Mouse (Mus musculus): ENCODE results near the gene Tuba1b. TPM values are rescaled to one million over a fixed set of nuclear protein-coding genes. Genes with fewer than 3 reads are reported as not detected.

The Tuba1b gene
- polyA plus RNA-seq (2014; fragmentation: Illumina TruSeq; extraction: RNeasy Lipid Tissue Mini Kit (QIAGEN cat#74804); ENCODE audit: low read depth, low replicate concordance), result 20.2 TPM

GRCm38 (mm10) chr15:98934217-98934839 lies at the start of gene Tuba1b:
Tuba1b (minus strand) TSS chr15:98934565.

DNA sequence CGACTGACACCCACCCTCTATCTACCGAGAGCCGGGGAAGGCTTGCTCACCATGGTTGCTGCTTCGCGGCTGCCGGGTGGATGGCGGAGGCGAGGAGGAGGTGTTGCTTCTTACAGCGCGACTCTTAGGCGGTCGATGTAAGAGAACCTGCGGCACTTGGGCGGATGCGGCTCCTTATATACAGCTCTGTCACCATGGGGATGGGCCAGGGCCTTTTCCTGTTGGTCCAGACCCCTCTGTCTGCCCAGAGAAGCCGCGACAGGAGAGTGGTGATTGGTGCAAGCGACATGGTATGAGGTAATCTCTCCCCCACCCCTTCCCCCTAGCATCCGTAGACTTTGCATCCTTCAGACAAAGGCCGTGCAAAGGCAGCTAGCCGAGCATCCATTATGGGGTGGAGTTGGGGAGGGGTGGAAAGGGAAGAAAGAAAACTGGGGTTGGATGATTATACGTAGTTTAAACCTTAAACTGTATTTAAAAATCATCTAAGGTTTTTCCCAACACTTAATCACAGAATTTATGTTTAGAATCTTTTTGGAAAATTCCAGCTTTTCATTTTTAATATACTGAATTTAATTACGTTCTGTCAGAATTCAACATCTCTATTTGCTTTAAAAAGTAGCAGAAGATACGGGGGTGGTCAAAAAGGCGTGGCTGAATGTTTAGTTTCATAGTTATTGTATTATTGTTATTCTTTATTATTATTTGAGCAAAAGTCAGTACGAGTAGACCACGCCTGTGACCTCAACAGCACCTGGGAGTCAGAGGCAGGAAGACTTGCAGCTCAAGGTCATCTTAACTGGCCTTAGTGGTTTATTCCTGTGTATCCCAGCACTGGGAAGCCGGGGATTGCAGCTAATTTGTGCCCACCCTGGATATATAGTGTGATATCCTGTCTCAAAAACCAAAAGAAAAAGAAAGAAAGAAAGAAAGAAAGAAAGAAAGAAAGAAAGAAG lies 19.3 kb upstream of the Tuba1b start, which contains the start of the genes Gm49450 and Tuba1a:
Gene Gm49450, minus strand, starts transcription at position 151 of the 956 bp plus-strand sequence.
Gene Tuba1a, minus strand, starts transcription at position 303 of the 956 bp plus-strand sequence.

GRCm38 (mm10) chr15:98917538-98918498 lies 16.5 kb downstream of the Tuba1b start, which contains the start of gene Lmbr1l:
Lmbr1l (minus strand) TSS chr15:98918231.

GRCm38 (mm10) chr15:98897928-98898800 lies 36.2 kb downstream of the Tuba1b start, which contains the start of gene Dhh:
Dhh (minus strand) TSS chr15:98898540.

GRCm38 (mm10) chr15:98893940-98894745 lies 40.2 kb downstream of the Tuba1b start, which contains the start of gene Rhebl1:
Rhebl1 (minus strand) TSS chr15:98894540.

Other genes with a start within 250 kb of the Tuba1b start
- gene Ccdc65, start 226.4 kb downstream of the Tuba1b start, polyA plus RNA-seq (2014; fragmentation: Illumina TruSeq; extraction: RNeasy Lipid Tissue Mini Kit (QIAGEN cat#74804); ENCODE audit: low read depth, low replicate concordance), result 0.69 TPM
- gene Fkbp11, start 206.4 kb downstream of the Tuba1b start, polyA plus RNA-seq (2014; fragmentation: Illumina TruSeq; extraction: RNeasy Lipid Tissue Mini Kit (QIAGEN cat#74804); ENCODE audit: low read depth, low replicate concordance), result not detected
- gene Arf3, start 171.4 kb downstream of the Tuba1b start, polyA plus RNA-seq (2014; fragmentation: Illumina TruSeq; extraction: RNeasy Lipid Tissue Mini Kit (QIAGEN cat#74804); ENCODE audit: low read depth, low replicate concordance), result 32.6 TPM
- gene Wnt10b, start 156.4 kb downstream of the Tuba1b start, polyA plus RNA-seq (2014; fragmentation: Illumina TruSeq; extraction: RNeasy Lipid Tissue Mini Kit (QIAGEN cat#74804); ENCODE audit: low read depth, low replicate concordance), result not detected
- gene Wnt1, start 144.7 kb downstream of the Tuba1b start, polyA plus RNA-seq (2014; fragmentation: Illumina TruSeq; extraction: RNeasy Lipid Tissue Mini Kit (QIAGEN cat#74804); ENCODE audit: low read depth, low replicate concordance), result not detected
- 2.7 TPM for gene Ddn, start 125.1 kb downstream of the Tuba1b start, polyA plus RNA-seq (2014; fragmentation: Illumina TruSeq; extraction: RNeasy Lipid Tissue Mini Kit (QIAGEN cat#74804); ENCODE audit: low read depth, low replicate concordance)
- gene Prkag1, start 103.0 kb downstream of the Tuba1b start, polyA plus RNA-seq (2014; fragmentation: Illumina TruSeq; extraction: RNeasy Lipid Tissue Mini Kit (QIAGEN cat#74804); ENCODE audit: low read depth, low replicate concordance), result 54.5 TPM
- gene Kmt2d, start 63.4 kb downstream of the Tuba1b start, polyA plus RNA-seq (2014; fragmentation: Illumina TruSeq; extraction: RNeasy Lipid Tissue Mini Kit (QIAGEN cat#74804); ENCODE audit: low read depth, low replicate concordance), result 1.3 TPM
- gene Rhebl1, start 40.0 kb downstream of the Tuba1b start, polyA plus RNA-seq (2014; fragmentation: Illumina TruSeq; extraction: RNeasy Lipid Tissue Mini Kit (QIAGEN cat#74804); ENCODE audit: low read depth, low replicate concordance), result 4.1 TPM
- gene Dhh, start 36.0 kb downstream of the Tuba1b start, polyA plus RNA-seq (2014; fragmentation: Illumina TruSeq; extraction: RNeasy Lipid Tissue Mini Kit (QIAGEN cat#74804); ENCODE audit: low read depth, low replicate concordance), result 0.24 TPM
- 4.0 TPM for gene Lmbr1l, start 16.3 kb downstream of the Tuba1b start, polyA plus RNA-seq (2014; fragmentation: Illumina TruSeq; extraction: RNeasy Lipid Tissue Mini Kit (QIAGEN cat#74804); ENCODE audit: low read depth, low replicate concordance)
- not detected for gene Gm49450, start 19.0 kb upstream of the Tuba1b start, polyA plus RNA-seq (2014; fragmentation: Illumina TruSeq; extraction: RNeasy Lipid Tissue Mini Kit (QIAGEN cat#74804); ENCODE audit: low read depth, low replicate concordance)
- 20.8 TPM for gene Tuba1a, start 19.1 kb upstream of the Tuba1b start, polyA plus RNA-seq (2014; fragmentation: Illumina TruSeq; extraction: RNeasy Lipid Tissue Mini Kit (QIAGEN cat#74804); ENCODE audit: low read depth, low replicate concordance)
- 7.2 TPM for gene Tuba1c, start 95.3 kb upstream of the Tuba1b start, polyA plus RNA-seq (2014; fragmentation: Illumina TruSeq; extraction: RNeasy Lipid Tissue Mini Kit (QIAGEN cat#74804); ENCODE audit: low read depth, low replicate concordance)
- not detected for gene Prph, start 120.6 kb upstream of the Tuba1b start, polyA plus RNA-seq (2014; fragmentation: Illumina TruSeq; extraction: RNeasy Lipid Tissue Mini Kit (QIAGEN cat#74804); ENCODE audit: low read depth, low replicate concordance)
- not detected for gene Troap, start 140.0 kb upstream of the Tuba1b start, polyA plus RNA-seq (2014; fragmentation: Illumina TruSeq; extraction: RNeasy Lipid Tissue Mini Kit (QIAGEN cat#74804); ENCODE audit: low read depth, low replicate concordance)
- gene C1ql4, start 153.3 kb upstream of the Tuba1b start, polyA plus RNA-seq (2014; fragmentation: Illumina TruSeq; extraction: RNeasy Lipid Tissue Mini Kit (QIAGEN cat#74804); ENCODE audit: low read depth, low replicate concordance), result not detected
- 12.7 TPM for gene Dnajc22, start 158.6 kb upstream of the Tuba1b start, polyA plus RNA-seq (2014; fragmentation: Illumina TruSeq; extraction: RNeasy Lipid Tissue Mini Kit (QIAGEN cat#74804); ENCODE audit: low read depth, low replicate concordance)
- 22.5 TPM for gene Spats2, start 191.4 kb upstream of the Tuba1b start, polyA plus RNA-seq (2014; fragmentation: Illumina TruSeq; extraction: RNeasy Lipid Tissue Mini Kit (QIAGEN cat#74804); ENCODE audit: low read depth, low replicate concordance)